Mouse (Mus musculus) ovary, postnatal 36 days (tissue): ENCODE measurements around the gene Ccnl2.

Experiments used
- DNase-seq: peaks from one replicate; pipeline ENCODE4 v3.0.0; 2022; ENCODE audit warnings: low spot score, mixed read lengths

The Ccnl2 gene

DNA sequence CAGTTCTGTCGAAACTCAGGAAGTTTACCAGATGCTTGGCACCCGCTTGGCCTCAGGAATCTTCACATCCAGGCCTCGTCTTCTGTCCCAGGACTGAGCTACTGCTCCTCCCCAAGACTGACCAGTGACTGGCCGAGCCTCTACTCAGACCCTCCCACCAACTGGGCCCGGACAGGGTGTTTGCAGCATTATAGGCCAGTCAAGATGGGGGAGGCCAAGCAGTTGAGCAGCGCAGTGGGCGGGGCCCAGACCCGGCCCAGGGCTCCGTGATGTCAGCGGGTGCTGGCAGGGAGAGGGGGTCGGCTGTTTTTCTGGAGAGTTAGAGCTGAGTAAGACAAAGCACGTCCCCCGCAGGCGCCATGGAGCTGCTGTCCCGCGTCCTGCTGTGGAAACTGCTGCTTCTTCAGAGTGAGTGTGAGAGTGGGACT lies 27.2 kb downstream of the Ccnl2 start, which contains the start of gene Mxra8:
Gene Mxra8, plus strand, starts transcription at position 198 of the 428 bp plus-strand sequence.
- peak; percentile 76 for DNase-seq

DNA sequence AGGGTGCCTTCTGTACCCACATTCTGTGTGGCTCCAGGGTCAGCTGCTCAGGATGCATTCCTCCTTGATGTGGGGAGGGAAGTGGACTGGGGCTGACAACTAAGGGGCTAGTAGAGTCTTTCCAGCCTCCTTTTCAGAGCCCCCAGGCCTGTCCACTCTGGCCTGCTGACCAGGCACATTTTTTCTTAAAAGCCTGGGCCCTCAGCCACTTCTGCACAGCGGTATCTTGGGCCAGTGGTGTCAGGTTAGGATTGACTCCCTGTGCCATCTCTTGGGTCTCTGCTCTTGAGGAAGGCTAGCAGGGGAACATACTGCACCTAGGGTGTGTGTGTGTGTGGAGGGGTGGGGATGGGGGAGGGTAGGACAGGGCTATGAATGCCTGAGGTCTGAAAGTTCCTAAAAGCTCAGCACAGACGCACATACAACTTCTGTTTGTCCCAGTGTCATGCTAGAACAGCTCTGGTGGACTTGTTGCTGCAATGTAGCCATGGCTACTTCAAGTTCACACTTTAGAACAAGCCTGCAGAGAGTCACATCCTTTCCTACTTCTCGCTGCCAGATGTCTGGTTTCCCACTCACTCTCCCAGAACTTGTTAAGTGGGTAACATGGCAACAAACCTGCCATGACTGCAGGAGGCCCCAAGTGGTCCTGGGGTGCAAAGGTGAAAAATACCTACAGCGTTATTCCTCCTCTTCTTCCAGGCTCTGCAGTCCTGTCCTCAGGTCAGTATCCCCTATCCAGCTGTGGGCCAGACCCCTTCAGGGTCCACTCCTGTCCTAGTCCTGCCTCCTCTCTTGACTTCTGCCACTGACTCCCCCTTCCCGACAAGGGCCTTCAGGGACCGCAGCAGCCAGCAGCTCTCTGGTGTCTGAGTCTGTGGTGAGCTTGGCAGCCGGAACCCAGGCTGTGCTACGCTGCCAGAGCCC lies 28.1 kb downstream of the Ccnl2 start:
- DNase-seq = no peak

DNA sequence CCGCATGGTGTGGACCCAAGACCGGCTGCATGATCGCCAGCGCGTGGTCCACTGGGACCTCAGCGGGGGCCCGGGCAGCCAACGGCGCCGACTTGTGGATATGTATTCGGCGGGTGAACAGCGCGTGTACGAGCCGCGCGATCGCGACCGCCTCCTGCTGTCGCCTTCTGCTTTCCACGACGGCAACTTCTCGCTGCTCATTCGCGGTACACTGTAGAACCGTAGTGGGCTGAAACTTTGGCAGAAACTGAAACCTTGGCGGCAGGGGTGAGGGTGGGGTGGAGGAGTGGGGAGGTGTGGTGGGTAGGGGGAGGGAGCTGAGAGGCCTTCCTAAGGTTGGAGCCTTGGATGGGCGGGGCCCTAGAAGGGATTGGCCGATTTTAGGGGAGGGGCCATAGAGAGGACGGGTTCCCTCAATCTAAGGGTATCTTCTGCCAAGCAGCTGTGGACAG lies 28.7 kb downstream of the Ccnl2 start:
- peak; percentile 63 for DNase-seq

DNA sequence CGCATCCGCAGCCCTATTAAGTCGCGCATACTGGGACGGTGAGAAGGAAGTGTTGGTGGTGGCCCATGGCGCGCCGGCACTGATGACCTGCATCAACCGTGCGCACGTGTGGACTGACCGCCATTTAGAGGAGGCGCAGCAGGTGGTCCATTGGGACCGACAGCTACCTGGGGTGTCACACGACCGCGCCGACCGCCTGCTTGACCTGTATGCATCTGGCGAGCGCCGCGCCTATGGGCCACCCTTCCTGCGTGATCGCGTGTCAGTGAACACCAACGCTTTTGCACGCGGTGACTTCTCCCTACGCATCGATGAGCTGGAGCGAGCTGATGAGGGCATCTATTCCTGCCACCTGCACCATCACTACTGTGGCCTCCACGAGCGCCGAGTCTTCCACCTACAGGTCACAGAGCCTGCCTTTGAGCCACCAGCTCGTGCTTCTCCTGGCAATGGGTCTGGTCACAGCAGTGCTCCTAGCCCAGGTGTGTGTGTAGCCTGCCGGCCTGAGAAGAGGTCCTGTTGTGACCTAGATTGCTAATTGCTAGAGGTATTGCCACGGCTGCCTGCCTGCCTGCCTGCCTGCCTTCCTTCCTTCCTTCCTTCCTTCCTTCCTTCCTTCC lies 29.5 kb downstream of the Ccnl2 start:
- no peak for DNase-seq

DNA sequence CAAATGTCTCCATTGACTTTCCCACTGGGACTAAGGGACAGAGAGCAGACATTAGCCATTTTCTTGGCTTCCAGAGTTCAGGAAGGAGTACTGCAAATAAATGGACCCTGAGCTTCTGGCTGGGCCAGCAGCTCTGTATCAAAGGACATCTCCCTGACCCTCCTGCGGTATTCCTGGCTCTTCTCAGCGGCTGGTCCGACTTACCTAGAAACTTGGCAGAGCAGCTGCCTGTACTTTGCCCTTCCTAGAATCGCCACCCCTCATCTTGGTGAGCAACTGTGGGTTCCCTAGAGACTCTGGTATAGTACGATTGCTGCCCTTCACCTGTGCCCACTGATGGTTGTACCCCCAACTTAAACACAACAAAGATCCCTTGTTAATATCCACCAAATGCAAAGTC lies 30.9 kb downstream of the Ccnl2 start:
- no peak for DNase-seq

DNA sequence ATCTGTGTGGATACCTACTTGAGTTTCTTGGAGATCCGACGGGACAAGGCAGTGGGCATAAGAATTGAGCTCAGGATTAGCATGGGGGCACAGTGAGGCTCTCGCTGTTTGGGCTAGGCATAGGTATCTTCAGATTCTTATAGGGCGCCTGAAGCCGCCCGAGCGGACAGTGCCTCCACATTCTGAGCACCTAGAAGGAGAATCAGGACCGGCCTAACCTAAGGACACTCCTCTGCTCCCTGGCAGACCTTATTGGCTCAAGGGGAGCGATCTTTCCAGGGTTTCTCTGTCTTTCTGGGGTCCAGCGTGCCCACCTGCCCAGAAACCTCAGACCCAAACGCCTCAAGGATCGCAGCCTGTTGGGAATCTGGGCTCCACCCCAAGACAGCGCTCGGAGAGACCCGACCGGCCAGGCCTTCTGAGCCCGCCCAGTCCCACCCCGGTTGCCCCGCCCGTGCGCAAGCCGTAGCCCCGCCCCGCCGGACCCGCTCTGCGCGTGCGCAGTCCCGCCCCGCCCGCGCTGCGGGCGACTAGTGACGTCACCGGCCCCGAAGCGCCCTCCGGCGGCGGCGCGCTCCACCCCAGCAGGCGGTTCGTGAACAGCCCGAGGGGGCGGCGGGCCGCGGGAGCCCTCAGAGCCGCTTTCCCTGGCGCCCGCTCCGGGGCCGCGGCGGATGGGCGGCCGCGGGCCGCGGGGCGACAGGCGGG lies 34.7 kb downstream of the Ccnl2 start, which contains the start of gene Dvl1:
Gene Dvl1, plus strand, starts transcription at position 532 of the 708 bp plus-strand sequence.
- DNase-seq = peak; percentile 98

DNA sequence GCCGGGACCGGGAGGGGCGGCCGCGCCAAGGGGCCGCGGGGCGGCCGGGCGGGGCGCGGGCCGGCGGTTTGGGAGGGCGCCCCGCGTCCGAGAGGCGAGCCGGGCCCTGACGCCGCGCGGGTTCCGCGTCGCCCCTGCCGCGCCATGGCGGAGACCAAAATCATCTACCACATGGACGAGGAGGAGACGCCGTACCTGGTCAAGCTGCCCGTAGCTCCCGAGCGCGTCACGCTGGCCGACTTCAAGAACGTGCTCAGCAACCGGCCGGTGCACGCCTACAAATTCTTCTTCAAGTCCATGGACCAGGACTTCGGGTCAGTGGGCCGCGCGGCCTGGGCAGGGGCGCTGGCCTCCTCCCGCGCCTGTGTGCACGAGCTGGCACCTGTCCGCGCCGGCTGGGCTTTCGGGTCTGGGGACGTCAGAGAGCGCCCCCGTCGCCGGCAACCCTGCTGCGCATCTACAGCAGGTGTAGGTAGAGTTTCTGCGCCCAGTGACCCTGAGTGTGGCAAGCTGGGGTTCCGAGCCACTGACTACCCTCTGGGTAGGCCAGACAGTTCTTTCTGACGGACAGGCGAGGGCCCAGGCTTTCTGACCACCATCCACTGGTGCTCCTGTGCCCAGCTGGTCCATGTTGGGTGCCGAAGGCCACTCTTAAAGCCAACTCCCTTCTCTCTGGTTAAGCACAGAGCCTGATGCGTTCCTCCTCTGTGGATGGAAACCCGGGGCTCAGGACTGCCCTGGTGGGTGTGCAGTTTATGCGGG lies 35.5 kb downstream of the Ccnl2 start:
- DNase-seq = no peak

DNA sequence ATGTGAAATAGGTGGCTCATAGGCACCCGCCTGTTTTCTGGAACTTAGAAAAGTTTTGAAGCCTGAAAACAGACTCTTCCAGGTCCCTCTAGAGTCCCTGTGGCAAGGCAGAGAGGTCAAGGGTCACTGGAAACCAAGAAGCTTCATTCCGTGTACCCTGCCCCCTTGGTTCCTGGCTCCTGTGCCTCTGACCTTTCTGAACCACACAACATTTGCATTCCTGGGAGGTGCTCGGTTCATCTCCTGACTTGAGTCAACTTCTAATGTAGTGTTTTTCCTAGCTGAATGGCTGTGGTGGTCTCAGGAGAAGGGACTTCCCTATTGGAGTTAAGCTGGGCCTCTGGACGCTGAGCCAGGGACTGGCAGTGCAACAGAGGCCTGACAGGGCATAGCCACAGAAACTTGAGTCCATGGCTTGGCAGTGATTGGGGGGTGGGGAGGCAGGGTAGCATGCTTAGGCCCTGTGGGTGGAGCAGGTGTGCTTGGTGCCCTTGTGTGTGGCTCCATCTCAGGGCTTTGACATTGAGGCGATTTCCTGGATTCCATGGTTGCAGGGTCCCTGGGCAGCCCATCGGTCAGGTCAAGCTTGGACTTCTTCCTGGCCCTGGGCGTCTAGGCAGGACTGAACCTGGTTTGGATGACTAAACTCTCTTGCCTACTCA lies 36.3 kb downstream of the Ccnl2 start:
- DNase-seq = no peak

DNA sequence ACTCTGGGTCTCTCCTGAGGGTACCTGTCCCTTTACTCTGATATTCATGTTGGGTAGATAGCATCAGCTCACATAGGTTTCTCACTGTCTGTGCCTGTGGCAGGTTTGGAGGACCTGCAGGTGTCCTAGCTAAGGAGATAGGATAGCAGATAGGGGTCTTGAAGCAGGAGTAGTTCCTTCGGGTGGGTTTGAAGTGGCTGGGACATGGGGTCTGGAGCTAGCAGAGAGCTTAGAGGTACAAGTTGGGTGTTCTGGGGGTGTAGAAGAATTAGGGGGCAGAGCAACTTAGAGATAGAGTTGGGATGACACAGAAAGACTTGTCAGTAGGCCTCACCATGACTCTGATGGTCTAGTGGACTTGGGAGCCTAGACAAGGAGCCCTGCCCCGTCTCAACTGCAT lies 37.1 kb downstream of the Ccnl2 start:
- no peak for DNase-seq

DNA sequence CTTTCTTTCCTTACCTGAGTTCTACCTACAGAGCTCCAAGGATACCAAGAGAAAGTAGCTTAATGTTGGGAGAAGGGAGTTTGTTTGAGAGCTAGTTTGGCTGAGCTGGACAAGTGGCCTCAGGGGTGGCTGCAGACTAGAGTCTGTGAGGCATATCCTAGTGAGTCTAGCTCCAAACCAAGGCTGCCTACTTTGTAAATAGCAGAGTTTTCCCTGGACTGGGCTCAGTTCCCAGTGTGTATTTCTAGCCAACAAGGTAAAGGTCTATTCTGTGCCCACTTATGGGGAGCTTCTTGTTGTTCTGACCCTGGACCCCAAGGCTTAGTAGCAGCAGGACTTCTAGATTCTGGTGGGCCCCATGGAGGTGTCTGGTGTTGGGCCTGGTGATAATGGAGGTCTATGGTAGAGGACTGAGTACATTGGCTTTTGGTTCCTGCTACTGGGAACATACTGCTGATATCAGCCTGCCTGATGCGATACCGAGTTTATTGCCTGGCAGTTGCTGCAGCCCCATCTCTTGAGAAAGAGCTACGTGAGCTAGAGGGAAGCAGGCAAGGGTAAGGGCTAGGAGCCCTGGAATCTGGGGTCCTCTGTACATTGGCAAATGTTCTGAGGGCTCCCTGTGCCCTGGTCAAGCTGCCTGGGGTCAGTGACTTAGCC lies 37.6 kb downstream of the Ccnl2 start:
- DNase-seq = no peak

DNA sequence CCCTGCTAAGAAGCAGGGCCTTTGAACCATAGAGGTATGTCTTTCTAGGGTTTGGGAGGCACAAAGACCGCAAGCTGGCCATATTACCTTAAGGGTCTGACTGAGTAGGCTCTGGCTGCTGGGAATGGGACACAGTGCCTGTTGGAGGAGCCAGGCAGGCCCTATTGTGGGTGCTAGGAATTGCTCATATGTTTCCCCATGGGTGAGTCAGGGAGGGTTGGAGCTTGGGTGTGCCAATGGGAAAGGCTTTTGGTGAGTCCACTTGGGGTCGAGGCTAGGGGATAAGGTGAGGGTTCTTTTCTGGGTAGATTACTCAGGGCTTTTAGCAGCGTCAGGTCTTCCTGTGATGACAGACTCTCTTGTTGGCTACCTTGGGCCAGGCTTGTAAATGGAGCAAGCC lies 39.1 kb downstream of the Ccnl2 start:
- DNase-seq = no peak

DNA sequence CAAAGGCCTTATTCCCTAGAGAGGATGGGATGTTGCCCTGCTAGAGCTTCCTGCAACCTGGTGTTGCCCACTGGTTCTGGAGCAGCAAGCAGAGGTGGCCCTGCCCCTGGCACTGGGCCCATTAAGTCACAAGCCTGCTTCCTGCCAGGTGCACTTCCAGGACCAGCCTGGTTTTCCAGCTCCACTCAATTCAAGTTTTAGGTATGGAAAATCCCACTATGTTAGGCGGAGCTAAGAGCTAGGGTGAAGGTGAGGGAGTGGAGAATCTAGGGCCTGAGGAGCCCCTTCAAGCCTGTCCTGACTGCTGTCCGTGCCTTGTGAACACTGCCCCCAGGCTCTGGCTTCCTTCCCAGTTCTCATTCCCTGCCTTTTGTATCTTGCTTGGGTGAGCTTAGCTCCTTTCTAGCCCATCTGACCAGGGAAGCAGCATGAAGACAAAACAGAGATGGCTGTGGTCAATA lies 39.7 kb downstream of the Ccnl2 start:
- no peak for DNase-seq

DNA sequence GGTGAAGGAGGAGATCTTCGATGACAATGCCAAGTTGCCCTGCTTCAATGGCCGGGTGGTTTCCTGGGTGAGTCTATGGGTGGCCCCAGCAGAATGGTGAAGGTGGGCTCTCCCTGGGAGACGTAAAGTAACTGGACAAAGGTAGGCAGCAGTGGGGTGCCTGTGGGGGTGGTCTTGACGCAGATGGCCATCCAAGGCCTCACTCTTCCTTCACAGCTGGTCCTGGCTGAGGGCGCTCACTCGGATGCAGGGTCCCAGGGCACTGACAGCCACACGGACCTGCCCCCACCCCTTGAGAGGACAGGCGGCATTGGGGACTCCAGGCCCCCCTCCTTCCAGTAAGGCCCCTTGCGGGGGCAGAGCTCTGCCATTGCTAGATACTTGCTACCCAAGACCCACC lies 41.1 kb downstream of the Ccnl2 start:
- DNase-seq = no peak

DNA sequence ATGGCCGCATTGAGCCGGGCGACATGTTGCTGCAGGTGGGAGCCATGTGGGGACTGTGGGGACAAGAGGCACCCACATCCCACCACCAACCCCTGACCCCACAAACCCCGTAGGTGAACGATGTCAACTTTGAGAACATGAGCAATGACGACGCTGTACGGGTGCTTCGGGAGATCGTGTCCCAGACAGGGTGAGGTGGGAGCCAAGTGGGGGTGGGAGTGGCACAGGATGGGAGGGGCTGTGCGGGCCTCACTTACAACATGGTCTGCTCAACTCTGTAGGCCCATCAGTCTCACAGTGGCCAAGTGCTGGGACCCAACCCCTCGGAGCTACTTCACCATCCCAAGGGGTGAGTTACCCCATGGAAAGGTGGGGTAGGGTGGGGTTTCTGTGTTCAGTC lies 42.7 kb downstream of the Ccnl2 start:
- DNase-seq = no peak

DNA sequence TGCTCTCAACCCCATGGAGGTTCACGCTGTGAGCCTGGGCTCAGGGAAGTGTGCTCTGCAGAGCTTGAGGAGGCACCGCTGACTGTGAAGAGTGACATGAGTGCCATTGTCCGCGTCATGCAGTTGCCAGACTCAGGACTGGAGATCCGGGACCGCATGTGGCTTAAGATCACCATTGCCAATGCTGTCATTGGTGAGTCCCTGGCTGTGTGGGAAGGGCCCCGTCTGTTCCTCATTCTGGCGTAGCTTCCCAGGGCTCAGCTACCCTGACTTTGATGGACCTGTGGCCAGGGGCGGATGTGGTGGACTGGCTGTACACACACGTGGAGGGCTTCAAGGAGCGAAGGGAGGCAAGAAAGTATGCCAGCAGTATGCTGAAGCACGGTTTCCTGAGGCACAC lies 43.8 kb downstream of the Ccnl2 start:
- no peak for DNase-seq

DNA sequence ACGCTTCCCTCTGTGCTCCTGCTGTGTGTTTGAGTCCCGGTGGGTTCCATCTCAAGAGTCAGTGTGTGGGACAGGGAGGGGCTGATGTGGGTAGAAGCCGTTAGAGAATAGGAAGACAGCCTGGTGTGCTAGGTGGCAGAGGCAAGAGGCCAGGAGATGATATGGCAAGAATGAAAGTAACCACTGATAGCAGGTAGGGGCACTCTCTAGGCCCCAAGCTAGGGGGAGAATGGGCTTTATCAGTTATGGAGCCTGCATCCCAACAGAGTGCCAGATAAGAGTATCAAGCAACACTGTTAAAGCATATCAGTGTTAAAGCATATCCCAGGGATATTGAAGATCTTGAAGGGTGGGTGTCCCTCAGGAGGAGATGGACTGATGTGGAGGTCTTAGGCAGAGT lies 44.6 kb downstream of the Ccnl2 start:
- no peak for DNase-seq

DNA sequence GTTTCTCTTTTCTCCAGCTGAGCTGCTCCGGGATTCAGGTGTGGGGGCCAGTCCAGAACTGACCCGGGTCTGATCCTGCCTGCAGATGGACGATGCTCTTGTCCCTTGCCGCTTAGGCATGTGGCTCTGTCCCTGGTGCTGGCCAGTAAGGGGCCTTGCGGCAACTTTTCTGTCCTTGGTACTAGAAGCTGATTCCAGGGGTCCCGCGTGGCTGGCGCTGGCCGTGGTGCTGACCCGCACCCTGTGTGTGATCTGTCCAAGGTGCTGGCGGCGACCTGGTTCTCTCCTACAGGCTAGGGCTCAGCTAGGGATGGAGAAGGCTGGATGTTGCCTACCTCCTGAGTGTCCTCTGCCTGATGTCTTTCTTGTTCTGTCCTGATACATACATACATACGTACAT lies 47.0 kb downstream of the Ccnl2 start:
- DNase-seq = peak; percentile 81

DNA sequence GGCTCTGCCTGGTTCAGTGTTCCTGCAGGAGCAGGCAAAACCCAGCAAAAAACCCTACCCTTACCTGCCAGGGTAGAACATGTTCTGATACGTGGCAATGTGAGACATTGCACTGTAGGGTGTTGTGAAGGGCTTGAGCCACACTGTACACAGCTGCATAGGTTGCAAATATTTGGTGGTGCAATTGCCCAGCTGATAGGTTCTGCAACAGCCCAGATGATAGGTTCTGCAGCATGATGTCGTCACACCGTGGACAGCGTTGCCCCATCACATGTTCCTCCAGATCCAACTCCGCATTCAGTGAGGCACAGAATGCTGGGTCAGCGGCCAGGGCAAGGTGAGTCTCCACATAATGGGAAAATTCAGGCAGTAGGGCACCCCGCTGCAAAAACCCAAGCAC lies 49.5 kb downstream of the Ccnl2 start:
- no peak for DNase-seq

DNA sequence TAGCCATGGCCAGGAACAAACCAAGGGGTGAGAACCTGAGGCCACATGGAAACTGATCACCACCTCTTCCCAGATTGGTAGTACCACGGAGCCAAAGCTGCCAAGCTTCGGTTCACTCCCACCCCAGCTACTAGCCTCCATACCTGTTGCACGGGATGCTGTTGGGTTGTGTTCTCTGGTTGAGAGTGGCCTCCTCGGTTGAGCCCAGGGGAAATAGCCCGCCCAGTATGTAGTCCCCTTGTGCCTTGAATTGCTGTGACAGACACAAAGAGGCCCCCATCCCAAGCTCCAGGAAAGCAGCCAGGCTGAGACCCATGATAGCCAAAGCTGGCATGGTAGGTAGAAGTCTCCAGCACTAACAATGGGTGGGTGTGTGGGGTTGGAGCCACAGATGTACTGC lies 50.7 kb downstream of the Ccnl2 start, which contains the start of gene Tas1r3:
Gene Tas1r3, minus strand, starts transcription at position 362 of the 400 bp plus-strand sequence.
- peak; percentile 3 for DNase-seq

DNA sequence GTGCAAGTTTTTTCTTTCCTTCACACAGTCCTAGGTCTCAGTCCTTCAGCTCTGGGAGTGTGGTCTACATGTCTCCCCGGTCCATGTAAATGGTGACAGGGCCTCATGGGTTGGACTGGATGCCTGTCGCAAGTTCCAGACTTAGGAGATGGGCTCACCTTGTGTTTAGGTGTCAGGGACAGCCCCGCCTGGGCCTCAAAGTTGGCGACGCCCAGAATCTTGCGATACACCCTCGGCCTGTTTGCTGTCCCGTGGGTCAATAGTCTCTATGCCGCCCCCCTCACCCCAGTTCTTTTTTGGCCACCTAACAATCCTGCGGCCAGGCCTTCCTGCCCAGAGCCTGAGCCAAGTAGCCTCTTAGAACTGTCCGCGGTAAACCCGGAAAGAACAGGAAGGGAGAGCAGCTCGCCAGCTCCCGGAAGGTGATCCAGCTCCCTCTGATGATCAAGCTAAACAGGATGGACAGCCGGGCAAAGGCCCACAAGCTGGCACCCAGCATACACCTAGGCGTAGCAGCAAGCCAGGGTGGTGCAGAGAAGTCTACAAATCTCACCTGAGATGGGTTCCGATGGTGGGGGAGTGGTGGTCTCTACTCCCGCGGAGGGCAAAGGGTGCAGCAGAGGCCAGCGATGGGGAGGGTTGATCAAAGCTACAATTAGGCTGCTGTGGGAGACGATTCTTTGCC lies 56.5 kb downstream of the Ccnl2 start:
- DNase-seq = no peak
